Comparison of ENCODE assay signal across 18 mouse cellular contexts in the genomic region with DNA sequence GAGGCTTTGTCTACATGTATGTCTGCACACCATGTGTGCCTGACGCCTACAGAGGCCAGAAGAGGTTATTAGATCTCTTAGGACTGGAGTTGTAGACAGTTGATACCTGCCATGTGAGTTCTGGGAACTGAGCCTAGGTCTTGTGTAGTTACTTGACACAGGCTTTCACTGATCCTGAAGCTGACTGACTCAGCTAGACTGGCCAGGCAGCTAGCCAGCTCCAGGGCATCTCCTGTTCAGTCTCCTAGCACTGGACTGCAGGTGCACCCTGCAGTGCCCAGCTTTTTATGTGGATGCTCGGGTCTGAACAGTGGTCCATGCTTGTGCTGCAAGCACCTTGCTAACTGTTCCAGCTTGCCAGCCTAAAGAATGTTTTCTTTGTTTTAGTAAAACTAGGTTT. TPM values are rescaled to one million over a fixed set of nuclear protein-coding genes. Genes with fewer than 3 reads are reported as not detected.
DNase-seq lines count a peak whose midpoint lies in the region; ATAC-seq lines count a peak whose summit lies in the region.
"Had no signal": no experiment of that assay in that cellular context is flagged by ENCODE, and none has a peak within 500 bp of the region (broad histone marks: within the 10 kb centered on the region; RNA-seq: fewer than 3 reads in every experiment).

No protein-coding gene starts in this region.

- peak; percentile 22 to 24 for DNase-seq in heart, adult 18-20 months
- no peak for DNase-seq in heart, embryonic 10.5 days (ENCODE audit: low spot score)
- DNase-seq in 3T3-L1 (ENCODE audit: low read depth, low spot score) (peak; percentile 14), NIH3T3 (ENCODE audit: low read depth) (peak; percentile 40)
- peak; percentile 67 for DNase-seq in gastrocnemius, postnatal 14 days
- DNase-seq: adrenal gland, postnatal 36 days; lung, postnatal 10 days; retina, postnatal 1 day; thymus, adult 18-20 months had no signal

- no peak for ATAC-seq in granulocyte monocyte progenitor cell, adult 5-6 weeks (replicated peaks; ENCODE audit: poor library complexity, severe bottlenecking)
- no peak for ATAC-seq in activated CD4-positive, CD25-positive, alpha-beta regulatory T cell, adult 4 months
- ATAC-seq: intestine, embryonic 16.5 days had no signal

- no peaks in the 10 kb centered on the region for H3K27me3 ChIP-seq in heart, embryonic 10.5 days (ENCODE audit: insufficient read depth, poor library complexity, severe bottlenecking)
- H3K27me3 ChIP-seq: embryonic facial prominence, embryonic 12.5 days; heart, embryonic 15.5 days; limb, embryonic 13.5 days; liver, embryonic 15.5 days had no signal

- no peaks in the 10 kb centered on the region for H3K9me3 ChIP-seq in heart, embryonic 10.5 days
- H3K9me3 ChIP-seq: embryonic facial prominence, embryonic 12.5 days; heart, embryonic 15.5 days; limb, embryonic 13.5 days; liver, embryonic 15.5 days; midbrain, embryonic 10.5 days had no signal

- H3K36me3 ChIP-seq in heart, embryonic 10.5 days = peaks cover 12% of the 10 kb centered on the region; the same call in 1 of the 2 replicates

- intact Hi-C loops in gastrocnemius, postnatal 14 days (cut with DNase I; ENCODE audit: low total_unique reads) = no loop called here

- WGBS in heart, embryonic 10.5 days = 92% methylated on average over 2 of the region's 2 CpGs

- H3K4me3 ChIP-seq in heart, embryonic 10.5 days = no peak overlapping the region
- H3K4me3 ChIP-seq: embryonic facial prominence, embryonic 12.5 days; heart, embryonic 15.5 days; limb, embryonic 13.5 days; liver, embryonic 15.5 days; midbrain, embryonic 10.5 days had no signal

- no peaks in the 10 kb centered on the region for H3K4me1 ChIP-seq in heart, embryonic 10.5 days
- H3K4me1 ChIP-seq: embryonic facial prominence, embryonic 12.5 days; heart, embryonic 15.5 days; limb, embryonic 13.5 days; liver, embryonic 15.5 days; midbrain, embryonic 10.5 days had no signal

- no peak overlapping the region for H3K27ac ChIP-seq in heart, embryonic 10.5 days
- H3K27ac ChIP-seq: embryonic facial prominence, embryonic 12.5 days; heart, embryonic 15.5 days; hindbrain, embryonic 14.5 days; limb, embryonic 13.5 days; liver, embryonic 15.5 days; midbrain, embryonic 10.5 days had no signal

RNA-seq across cellular contexts. Expression of a gene that starts 58.6 kb away (rescaled TPM):
- 10 to 100 TPM; 20.4 to 20.9 TPM for total RNA-seq in heart, adult 18-20 months (2021)
- 18.1 and 19.6 TPM in 2 replicates for polyA plus RNA-seq in heart, embryonic 10.5 days (2016; fragmentation: Nextera tagmentation; extraction: Ambion mirVana)
- 10 to 100 TPM; 12.2 to 13.4 TPM for total RNA-seq in gastrocnemius, postnatal 14 days (2021)
- total RNA-seq in granulocyte monocyte progenitor cell, adult 5-6 weeks (2014; fragmentation: Nextera tagmentation) = 56.5 and 57.9 TPM in 2 replicates
- 81.0 and 89.1 TPM in 2 replicates for total RNA-seq in granulocyte monocyte progenitor cell, adult 5-6 weeks (2017)
- 10 to 100 TPM; 14.3 to 25.1 TPM for polyA plus RNA-seq in activated CD4-positive, CD25-positive, alpha-beta regulatory T cell, adult 4 months (2017; shearing (Covaris generic))
